Mouse (Mus musculus): Measurements from ENCODE around the gene Gucy2e. TPM values are rescaled to one million over a fixed set of nuclear protein-coding genes. Genes with fewer than 3 reads are reported as not detected.
A peak's percentile ranks its signal among the peaks of the same experiment; 100 is the strongest.

The Gucy2e gene
- total RNA-seq, 2 experiments from 2014 or later: not detected

GRCm38 (mm10) chr11:69180120-69180519 is 56.7 kb downstream of the Gucy2e start:
- ATAC-seq (replicated peaks; ENCODE audit: poor library complexity, severe bottlenecking): no peak

- no peak for ATAC-seq (replicated peaks; ENCODE audit: poor library complexity, severe bottlenecking)
These were observed 57.3 kb downstream of the Gucy2e start for GRCm38 (mm10) chr11:69179512-69179911.

DNA sequence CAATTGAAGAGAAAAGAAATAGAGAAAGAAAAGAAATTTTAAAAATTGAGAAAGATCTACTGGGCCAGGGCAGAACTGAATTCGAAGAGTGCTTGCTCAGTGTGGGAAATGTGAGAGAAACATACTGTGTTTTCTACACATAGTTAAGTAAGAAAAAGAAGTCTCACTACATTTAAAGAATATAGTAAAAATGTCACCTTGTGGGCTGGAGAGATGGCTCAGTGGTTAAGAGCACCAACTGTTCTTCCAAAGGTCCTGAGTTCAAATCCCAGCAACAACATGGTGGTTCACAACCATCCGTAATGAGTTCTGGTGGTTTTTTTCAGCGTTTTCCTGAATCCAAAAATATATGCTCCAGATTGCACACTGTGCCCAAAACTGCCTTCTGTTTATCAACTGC is 58.3 kb downstream of the Gucy2e start:
- ATAC-seq (replicated peaks; ENCODE audit: poor library complexity, severe bottlenecking): no peak

DNA sequence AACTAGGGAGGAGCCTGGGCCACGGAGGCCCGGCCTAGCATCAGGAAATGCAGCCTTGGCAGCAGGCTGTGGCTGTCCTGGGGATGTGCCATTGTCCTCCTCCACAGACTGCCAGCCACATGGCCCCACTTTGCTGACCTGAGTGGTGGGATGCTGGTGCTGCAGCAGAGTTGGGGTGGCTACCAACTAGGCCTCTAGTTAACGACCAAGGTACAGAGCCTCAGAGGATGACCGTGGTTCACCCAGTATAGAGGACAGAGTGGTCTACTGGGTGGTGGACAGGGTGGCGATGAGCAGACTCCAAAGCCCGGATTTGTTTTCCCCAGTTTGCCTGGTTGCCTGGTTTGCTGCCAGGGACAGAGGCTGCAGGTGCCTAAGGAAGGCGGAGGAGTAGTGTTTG is 62.1 kb downstream of the Gucy2e start:
- ATAC-seq (replicated peaks; ENCODE audit: poor library complexity, severe bottlenecking): no peak

- no peak for ATAC-seq (replicated peaks; ENCODE audit: poor library complexity, severe bottlenecking)
These were observed 64.2 kb downstream of the Gucy2e start for GRCm38 (mm10) chr11:69172606-69173005.

- peak; percentile 62 for ATAC-seq (replicated peaks; ENCODE audit: poor library complexity, severe bottlenecking)
These were observed 65.2 kb downstream of the Gucy2e start for GRCm38 (mm10) chr11:69171626-69172025.

- no peak for ATAC-seq (replicated peaks; ENCODE audit: poor library complexity, severe bottlenecking)
These were observed 67.5 kb downstream of the Gucy2e start for GRCm38 (mm10) chr11:69169313-69169712.

Other genes starting within 250 kb of the Gucy2e start
- 47.3 and 48.4 TPM in 2 replicates for gene Pfas, start 228.6 kb downstream of the Gucy2e start, total RNA-seq (2014; fragmentation: Nextera tagmentation)
- 45.5 and 56.2 TPM in 2 replicates for gene Pfas, start 228.6 kb downstream of the Gucy2e start, total RNA-seq (2017)
- gene Ctc1, start 221.1 kb downstream of the Gucy2e start, total RNA-seq (2014; fragmentation: Nextera tagmentation): 50.3 and 66.2 TPM in 2 replicates
- gene Ctc1, start 221.1 kb downstream of the Gucy2e start, total RNA-seq (2017): 17.1 and 22.4 TPM in 2 replicates
- 80.2 and 105 TPM in 2 replicates for gene Aurkb, start 191.4 kb downstream of the Gucy2e start, total RNA-seq (2014; fragmentation: Nextera tagmentation)
- 102 and 122 TPM in 2 replicates for gene Aurkb, start 191.4 kb downstream of the Gucy2e start, total RNA-seq (2017)
- 2.0 and 11.4 TPM in 2 replicates for gene Borcs6, start 177.3 kb downstream of the Gucy2e start, total RNA-seq (2014; fragmentation: Nextera tagmentation)
- 9.4 TPM in 2 replicates for gene Borcs6, start 177.3 kb downstream of the Gucy2e start, total RNA-seq (2017)
- gene Tmem107, start 166.2 kb downstream of the Gucy2e start, total RNA-seq (2014; fragmentation: Nextera tagmentation): 15.1 and 48.9 TPM in 2 replicates
- gene Tmem107, start 166.2 kb downstream of the Gucy2e start, total RNA-seq (2017): 10.4 and 24.9 TPM in 2 replicates
- 59.2 and 63.1 TPM in 2 replicates for gene Vamp2, start 148.5 kb downstream of the Gucy2e start, total RNA-seq (2014; fragmentation: Nextera tagmentation)
- 7.2 and 8.6 TPM in 2 replicates for gene Vamp2, start 148.5 kb downstream of the Gucy2e start, total RNA-seq (2017)
- gene Per1, start 141.8 kb downstream of the Gucy2e start, total RNA-seq (2014; fragmentation: Nextera tagmentation): 10.3 and 11.7 TPM in 2 replicates
- 9.4 and 9.8 TPM in 2 replicates for gene Per1, start 141.8 kb downstream of the Gucy2e start, total RNA-seq (2017)
- not detected in 2 replicates for gene Hes7, start 116.6 kb downstream of the Gucy2e start, total RNA-seq (2014; fragmentation: Nextera tagmentation)
- not detected in 2 replicates for gene Hes7, start 116.6 kb downstream of the Gucy2e start, total RNA-seq (2017)
- gene 9130213A22Rik, start 114.4 kb downstream of the Gucy2e start, total RNA-seq (2014; fragmentation: Nextera tagmentation): 0.17 TPM in 1 of 2 replicates, not detected in the other
- gene 9130213A22Rik, start 114.4 kb downstream of the Gucy2e start, total RNA-seq (2017): not detected in 2 replicates
- not detected in 2 replicates for gene Aloxe3, start 111.1 kb downstream of the Gucy2e start, total RNA-seq (2014; fragmentation: Nextera tagmentation)
- gene Aloxe3, start 111.1 kb downstream of the Gucy2e start, total RNA-seq (2017): not detected in 2 replicates
- not detected in 2 replicates for gene Alox12b, start 80.0 kb downstream of the Gucy2e start, total RNA-seq (2014; fragmentation: Nextera tagmentation)
- not detected in 2 replicates for gene Alox12b, start 80.0 kb downstream of the Gucy2e start, total RNA-seq (2017)
- gene Alox8, start 39.2 kb downstream of the Gucy2e start, total RNA-seq (2014; fragmentation: Nextera tagmentation): not detected in 2 replicates
- gene Alox8, start 39.2 kb downstream of the Gucy2e start, total RNA-seq (2017): not detected in 2 replicates
- 30.7 and 36.3 TPM in 2 replicates for gene Cntrob, start 86.7 kb upstream of the Gucy2e start, total RNA-seq (2014; fragmentation: Nextera tagmentation)
- gene Cntrob, start 86.7 kb upstream of the Gucy2e start, total RNA-seq (2017): 21.3 and 24.2 TPM in 2 replicates
- gene Trappc1, start 86.9 kb upstream of the Gucy2e start, total RNA-seq (2014; fragmentation: Nextera tagmentation): 89.2 and 132 TPM in 2 replicates
- gene Trappc1, start 86.9 kb upstream of the Gucy2e start, total RNA-seq (2017): 92.6 and 103 TPM in 2 replicates
- gene Kcnab3, start 89.2 kb upstream of the Gucy2e start, total RNA-seq (2014; fragmentation: Nextera tagmentation): not detected in 2 replicates
- gene Kcnab3, start 89.2 kb upstream of the Gucy2e start, total RNA-seq (2017): 0.09 TPM in 1 of 2 replicates, not detected in the other
- 5.4 and 6.7 TPM in 2 replicates for gene Rnf227, start 103.4 kb upstream of the Gucy2e start, total RNA-seq (2014; fragmentation: Nextera tagmentation)
- 4.5 and 7.6 TPM in 2 replicates for gene Rnf227, start 103.4 kb upstream of the Gucy2e start, total RNA-seq (2017)
- gene Chd3, start 132.4 kb upstream of the Gucy2e start, total RNA-seq (2014; fragmentation: Nextera tagmentation): 37.0 and 59.8 TPM in 2 replicates
- gene Chd3, start 132.4 kb upstream of the Gucy2e start, total RNA-seq (2017): 26.9 and 37.7 TPM in 2 replicates
- 164 and 170 TPM in 2 replicates for gene Naa38, start 158.5 kb upstream of the Gucy2e start, total RNA-seq (2014; fragmentation: Nextera tagmentation)
- 112 and 181 TPM in 2 replicates for gene Naa38, start 158.5 kb upstream of the Gucy2e start, total RNA-seq (2017)
- 22.8 and 25.2 TPM in 2 replicates for gene Cyb5d1, start 158.6 kb upstream of the Gucy2e start, total RNA-seq (2014; fragmentation: Nextera tagmentation)
- 32.7 and 38.2 TPM in 2 replicates for gene Cyb5d1, start 158.6 kb upstream of the Gucy2e start, total RNA-seq (2017)
- gene Tmem88, start 161.2 kb upstream of the Gucy2e start, total RNA-seq (2014; fragmentation: Nextera tagmentation): not detected in 2 replicates
- gene Tmem88, start 161.2 kb upstream of the Gucy2e start, total RNA-seq (2017): 0.56 TPM in 1 of 2 replicates, not detected in the other
- 12.1 and 14.4 TPM in 2 replicates for gene Kdm6b, start 176.6 kb upstream of the Gucy2e start, total RNA-seq (2014; fragmentation: Nextera tagmentation)
- 0.99 and 2.8 TPM in 2 replicates for gene Kdm6b, start 176.6 kb upstream of the Gucy2e start, total RNA-seq (2017)

All from granulocyte monocyte progenitor cell, adult 5-6 weeks (primary cell).